Mouse (Mus musculus): ENCODE results near the gene Scaf4.
A peak's percentile ranks its signal among the peaks of the same experiment; 100 is the strongest.

Gene Scaf4

GRCm38 (mm10) chr16:90198626-90199025, 85.7 kb downstream of the Scaf4 start:
- no peak for DNase-seq

- DNase-seq: peak; percentile 67
Observed at GRCm38 (mm10) chr16:90197337-90197973, 86.8 kb downstream of the Scaf4 start.

GRCm38 (mm10) chr16:90196688-90197240, 87.5 kb downstream of the Scaf4 start:
- DNase-seq: no peak

- no peak for DNase-seq
Observed at GRCm38 (mm10) chr16:90193719-90194118, 90.6 kb downstream of the Scaf4 start.

- DNase-seq: no peak
Observed at GRCm38 (mm10) chr16:90191289-90191688, 93.0 kb downstream of the Scaf4 start.

GRCm38 (mm10) chr16:90187453-90187852, 96.8 kb downstream of the Scaf4 start:
- no peak for DNase-seq

- peak; percentile 90 for DNase-seq
Observed at GRCm38 (mm10) chr16:90185928-90186588, 98.2 kb downstream of the Scaf4 start.

- DNase-seq: no peak
Observed at GRCm38 (mm10) chr16:90184135-90184534, 100.2 kb downstream of the Scaf4 start.

GRCm38 (mm10) chr16:90181673-90182072, 102.6 kb downstream of the Scaf4 start:
- no peak for DNase-seq

GRCm38 (mm10) chr16:90180975-90181374, 103.3 kb downstream of the Scaf4 start:
- no peak for DNase-seq

GRCm38 (mm10) chr16:90179892-90180291, 104.4 kb downstream of the Scaf4 start:
- no peak for DNase-seq

GRCm38 (mm10) chr16:90178404-90178803, 105.9 kb downstream of the Scaf4 start:
- DNase-seq: no peak

- DNase-seq: no peak
Observed at GRCm38 (mm10) chr16:90177425-90177824, 106.9 kb downstream of the Scaf4 start.

- DNase-seq: peak; percentile 29
Observed at GRCm38 (mm10) chr16:90176472-90176871, 107.8 kb downstream of the Scaf4 start.
